Mouse (Mus musculus): ENCODE measurements around the gene P2ry2.

P2ry2 gene

DNA sequence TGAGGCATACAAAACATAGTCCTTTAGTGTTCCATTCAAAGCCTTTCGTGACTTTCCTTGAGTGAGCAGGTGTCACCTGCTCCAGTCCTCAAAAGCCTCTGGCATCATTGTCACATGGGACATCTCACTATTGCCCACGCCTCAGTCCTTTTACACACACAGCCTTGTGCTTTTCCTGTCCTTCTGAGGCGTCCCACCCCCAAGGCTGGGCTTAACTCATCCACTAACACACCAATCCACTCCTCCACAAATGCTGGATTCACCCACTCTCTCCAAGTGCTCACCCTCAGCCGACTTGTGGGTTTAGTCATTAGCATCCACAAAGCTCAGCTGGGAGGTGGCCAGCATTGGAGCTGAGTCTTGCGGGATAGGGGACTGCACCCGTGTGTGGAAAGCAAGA, 4.8 kb upstream of the P2ry2 start:
- DNase-seq: no peak

DNA sequence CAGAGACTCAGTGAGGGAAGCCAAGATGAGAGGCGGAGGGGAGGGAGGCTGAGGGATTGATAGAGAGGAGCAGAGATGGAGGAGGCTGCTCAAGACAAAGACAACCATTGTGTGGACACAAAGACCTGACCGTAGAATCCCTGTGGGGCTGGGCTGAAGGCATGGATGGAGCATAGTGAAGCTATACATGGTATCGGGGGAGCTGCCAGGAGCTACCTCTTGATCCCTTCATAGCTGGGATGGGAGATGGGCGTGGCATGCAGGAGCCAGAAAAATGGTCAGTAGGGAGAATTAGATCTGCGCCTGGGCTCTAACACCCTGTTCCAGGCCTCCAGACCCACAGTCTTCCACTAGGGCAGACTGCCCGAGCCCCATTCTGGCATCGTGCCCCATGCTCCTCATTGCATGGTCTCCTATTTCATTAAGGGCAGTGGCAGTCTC, 4.4 kb upstream of the P2ry2 start:
- DNase-seq: no peak

DNA sequence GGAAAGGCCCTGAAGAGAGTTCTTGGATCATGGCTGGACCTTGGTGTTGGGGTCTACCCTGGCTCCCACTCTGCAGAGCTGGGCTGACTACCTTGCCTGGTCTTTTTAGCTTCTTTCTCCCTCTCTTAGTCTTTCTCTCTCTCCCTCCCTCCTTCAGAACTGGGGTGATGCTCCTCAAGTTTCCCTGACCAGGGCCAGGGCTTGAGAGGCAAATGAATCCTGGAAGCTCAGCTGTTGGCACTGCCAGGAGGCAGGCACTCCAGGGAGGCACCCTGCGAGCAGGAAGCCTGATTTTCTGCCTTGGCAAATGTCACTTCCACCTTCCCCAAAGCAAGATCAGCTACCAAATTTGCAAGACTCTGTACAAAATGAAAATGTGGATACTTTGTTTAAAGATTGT, 2.3 kb upstream of the P2ry2 start:
- no peak for DNase-seq

DNA sequence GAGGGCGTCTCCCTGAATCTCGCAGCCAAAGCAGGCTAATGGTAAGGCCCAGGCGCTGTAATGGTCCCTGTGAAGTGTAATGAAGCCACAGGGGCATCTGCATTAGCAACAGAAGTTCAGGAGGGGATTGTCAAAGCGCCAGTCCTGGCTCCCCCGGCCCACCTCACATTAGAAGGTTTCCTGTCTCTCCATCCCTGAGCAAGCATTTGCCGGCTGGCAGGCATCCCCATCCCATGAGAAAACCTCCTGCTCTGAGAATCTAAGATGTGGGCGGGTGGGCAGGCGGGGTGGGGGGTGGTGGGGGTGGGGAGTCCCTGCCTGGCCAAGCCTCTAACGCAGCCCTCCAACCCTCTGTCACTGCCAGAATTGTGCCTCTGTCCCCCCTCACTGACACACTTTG, 1.4 kb upstream of the P2ry2 start:
- no peak for DNase-seq

DNA sequence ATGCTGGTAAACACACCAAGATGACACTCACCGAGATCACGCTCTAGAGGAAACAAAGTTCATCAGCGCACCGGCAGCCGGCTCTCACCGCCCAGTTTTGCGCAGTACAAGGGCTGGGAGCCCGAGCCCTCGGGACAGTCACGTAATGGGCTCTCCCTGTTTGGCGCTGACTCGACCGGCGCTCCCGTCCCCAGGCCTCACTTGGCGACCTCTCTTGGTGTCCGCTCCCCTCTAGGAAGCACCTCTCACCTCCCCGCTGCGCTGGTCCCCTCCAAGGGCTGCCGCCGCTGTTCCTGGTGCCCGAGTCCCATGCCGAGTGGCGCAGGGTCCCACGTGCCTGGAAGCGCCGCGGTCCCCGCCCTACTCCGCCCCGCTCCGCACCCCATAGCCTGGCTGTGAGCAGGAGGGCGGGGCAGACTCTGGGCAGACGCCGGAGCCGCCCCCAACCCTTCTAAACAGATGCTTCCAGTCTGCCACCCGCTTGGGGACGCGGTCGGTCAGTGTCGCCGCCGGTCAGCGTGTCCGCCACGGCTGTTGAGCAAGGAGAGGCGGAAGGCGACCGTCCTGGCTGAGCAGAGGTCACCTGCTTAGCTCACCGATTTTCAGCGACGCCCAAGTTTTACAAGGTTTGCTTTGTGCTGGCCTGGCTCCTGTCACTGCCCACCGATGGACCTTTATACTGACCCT, 842 bp downstream of the P2ry2 start:
- DNase-seq: peak; percentile 82

DNA sequence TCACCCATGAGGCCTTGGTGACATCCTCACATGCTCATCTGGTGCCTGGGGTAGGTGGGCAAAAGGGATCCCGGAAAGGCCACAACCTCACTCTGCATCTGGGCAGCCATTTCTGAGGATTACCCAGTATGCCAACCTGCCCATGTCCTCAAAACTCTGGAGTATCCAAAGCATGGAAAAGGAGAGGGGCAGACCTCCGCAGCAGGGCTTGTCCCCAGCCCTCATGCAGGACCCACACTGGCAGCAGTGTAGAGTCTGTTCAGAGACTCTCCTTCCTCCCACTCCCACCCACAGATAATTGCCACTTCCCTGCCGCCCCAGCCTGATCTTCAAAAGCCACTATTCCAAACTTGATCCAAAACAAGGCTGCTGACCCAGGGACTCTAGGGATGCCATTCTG, 1.9 kb downstream of the P2ry2 start:
- no peak for DNase-seq

DNA sequence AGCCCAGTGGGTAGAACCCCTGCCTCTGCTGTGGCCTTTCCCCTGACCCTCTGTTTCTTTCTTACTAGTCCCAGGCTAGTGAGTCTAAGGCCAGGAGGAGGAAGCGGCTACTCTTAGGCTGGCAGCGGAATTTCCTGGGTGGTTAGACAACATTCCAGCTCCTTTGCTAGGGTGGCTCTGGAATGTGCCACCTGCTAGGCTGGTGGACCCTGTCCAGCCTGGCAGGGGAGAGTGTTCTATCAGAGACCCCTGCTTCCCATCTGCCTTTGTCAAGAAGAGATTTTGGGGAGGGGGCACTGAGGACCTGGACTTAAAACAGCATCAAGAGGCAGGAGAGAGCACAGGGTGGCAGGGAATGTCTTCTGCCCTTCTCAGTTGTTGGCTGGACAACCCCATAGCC, 6.5 kb downstream of the P2ry2 start:
- DNase-seq: peak; percentile 67

DNA sequence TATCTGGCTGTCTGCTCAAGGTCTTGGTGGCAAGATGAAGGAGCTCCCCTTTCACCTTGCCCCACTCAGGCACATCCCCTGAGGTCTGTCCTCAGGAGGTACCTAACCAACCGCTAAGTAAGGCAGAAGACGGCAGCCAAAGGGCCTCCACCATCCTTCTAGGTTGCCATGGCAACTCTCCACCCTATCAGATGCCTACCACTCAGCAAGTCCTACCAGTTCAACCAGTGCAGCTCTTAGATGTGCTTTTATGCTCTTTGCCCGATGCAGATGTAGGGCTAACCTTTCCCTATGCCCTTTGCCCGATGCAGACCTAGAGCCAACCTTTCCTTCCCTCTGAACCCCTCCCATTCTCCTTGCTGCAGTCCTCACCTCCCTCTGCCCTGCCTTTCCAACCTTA, 7.5 kb downstream of the P2ry2 start:
- DNase-seq: no peak

DNA sequence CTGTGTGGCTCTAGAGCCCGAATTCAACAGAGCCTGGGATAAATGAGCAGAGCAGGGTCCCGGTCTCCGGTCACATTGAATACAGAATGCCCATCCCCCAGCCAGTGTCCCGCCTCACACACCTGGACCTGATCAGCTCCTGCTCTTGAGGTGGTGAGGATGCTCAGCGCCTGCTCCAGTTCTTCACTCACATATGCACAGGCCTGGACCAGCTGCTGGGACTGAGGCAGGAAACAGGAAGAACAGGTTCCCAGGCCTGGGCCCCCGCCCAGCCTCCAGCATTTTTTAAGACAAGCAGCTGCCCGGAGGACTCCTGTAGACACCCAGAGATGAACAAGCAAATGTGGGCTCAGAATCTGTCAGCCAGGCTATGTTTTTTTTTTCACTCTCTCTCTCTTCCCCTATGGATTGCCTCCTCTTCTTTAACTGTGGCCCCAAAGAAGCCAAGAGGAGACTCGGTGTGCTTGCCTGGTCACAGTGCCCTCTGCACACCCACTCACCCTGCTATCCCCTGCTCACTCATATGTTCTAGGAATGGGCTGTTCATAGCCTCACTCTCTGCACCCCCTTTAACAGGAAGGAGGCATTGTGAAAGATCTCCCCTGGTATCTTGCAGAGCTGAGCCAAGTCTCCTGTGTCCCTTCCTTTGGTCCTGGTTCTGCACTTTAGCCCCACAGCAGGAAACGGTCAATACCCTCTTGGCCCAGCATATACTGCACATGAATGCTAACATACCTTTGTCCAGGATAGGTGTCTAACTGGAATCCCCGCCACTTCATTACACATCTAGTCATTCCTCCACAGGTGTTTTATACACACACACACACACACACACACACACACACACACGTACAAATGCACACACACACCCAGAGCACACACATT, 9.0 kb downstream of the P2ry2 start:
- DNase-seq: no peak

DNA sequence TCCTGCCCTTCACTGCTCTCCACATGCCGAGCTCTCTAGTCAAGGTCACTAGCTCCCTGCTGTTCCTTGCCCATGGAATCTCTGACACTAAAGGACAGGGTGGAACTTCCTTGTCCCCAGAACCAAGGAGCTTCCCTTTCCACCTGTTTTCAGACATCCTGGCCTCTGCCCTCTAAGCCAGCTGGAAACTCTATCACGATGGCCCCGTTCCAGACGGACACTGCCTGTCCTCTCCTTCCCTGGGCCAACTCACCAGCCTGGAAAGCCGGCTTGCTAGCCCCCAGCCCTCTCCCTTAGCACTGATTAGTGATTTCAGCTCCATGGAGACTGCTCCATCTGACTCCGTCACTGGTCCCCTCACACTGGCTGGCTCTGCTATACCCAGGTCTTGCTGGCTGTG, 10.4 kb downstream of the P2ry2 start:
- no peak for DNase-seq

DNA sequence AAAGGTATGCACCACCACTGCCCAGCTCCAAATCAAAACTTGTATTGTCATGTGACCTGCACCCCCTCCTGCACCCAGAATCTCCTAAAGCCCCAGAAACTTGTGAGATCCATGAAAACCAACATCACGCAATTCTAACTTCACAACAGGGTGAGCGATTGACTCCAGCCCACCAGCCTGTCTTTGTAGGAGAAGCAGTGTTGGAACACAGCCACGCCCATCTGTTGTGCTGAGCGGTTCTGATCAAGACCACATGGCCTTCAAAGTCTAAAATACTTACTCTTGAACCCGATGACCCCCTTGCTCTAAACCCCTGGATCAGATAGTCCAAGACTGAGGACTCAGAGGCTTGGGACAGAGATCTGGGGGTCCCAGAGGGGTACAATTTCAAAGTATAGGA, 13.0 kb downstream of the P2ry2 start:
- DNase-seq: no peak

DNA sequence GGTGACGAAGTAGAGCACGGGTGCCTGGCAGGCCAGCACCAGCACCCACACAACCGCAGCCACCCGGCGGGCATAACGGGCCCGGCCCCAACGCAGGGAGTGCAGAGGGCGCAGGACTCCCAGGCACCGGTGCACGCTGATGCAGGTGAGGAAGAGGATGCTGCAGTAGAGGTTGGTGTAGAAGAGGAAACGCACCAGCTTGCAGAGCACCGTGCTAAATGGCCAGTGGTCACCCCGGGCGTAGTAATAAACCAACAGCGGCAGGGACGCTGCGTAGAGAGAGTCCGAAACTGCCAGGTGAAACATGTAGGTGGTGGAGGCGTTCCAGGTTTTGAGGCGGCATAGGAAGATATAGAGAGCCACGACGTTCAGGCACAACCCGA, 14.1 kb downstream of the P2ry2 start:
- no peak for DNase-seq

DNA sequence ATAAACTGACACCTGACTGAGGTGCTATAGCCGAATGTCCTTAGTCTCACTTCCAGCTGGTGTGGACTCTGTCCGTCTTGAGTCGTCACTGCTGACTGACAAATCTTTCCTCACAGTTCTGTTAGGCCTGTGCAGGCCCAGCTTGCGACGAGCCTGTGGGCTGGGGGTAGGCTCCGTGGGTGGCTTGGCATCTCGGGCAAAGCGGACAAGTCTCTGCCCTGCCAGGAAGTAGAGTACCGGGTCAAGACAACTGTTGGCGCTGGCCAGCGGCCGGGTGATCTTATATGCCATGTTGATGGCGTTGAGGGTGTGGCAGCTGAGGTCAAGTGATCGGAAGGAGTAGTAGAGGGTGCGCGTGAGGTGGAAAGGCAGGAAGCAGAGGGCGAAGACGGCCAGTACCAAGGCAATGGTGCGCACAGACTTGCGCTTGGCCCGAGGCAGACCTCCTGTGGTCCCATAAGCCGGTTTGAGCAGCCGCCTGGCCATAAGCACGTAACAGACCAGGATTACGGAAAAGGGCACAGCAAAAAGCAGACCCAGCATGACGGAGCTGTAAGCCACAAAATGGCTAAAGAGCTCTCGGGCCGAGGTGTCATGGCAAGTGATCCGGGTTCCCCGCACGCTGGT, 14.6 kb downstream of the P2ry2 start:
- no peak for DNase-seq

DNA sequence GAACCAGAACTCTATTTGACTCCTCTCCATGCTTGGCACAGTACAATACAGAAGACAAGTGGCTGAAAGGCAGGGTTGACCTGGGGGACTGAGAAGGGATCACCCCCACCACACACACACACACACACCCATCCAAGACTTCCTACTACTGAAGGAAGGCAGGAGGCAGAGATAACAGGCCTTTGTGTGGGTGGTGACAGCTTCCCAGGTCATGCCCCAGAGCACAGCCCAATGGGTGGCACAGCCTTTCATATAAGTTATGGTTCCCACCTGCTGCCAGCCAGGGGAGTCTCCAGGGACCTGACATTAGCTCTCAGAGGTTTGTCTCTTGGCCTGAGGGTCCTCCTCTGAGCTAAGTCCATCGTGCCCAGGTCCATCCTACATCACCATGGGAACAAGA, 15.5 kb downstream of the P2ry2 start:
- no peak for DNase-seq

DNA sequence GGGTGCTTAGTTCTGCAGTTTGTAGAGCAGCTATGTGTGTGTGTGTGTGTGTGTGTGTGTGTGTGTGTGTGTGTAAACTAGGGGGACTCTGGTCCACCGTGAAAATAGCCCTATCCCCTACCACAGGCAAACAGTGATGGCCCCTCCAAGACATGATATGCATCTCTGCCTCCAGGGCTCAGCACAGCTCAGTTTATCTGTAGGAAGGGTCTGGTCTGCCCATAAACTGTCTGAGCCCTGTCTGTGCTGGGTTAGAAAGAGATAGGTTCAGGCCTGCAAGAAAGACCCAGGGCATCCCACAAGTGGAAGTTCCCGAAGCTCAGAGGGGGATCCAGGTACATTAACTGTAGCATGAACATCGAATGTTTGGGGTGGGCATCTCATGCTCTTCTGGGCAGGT, 16.7 kb downstream of the P2ry2 start:
- no peak for DNase-seq

DNA sequence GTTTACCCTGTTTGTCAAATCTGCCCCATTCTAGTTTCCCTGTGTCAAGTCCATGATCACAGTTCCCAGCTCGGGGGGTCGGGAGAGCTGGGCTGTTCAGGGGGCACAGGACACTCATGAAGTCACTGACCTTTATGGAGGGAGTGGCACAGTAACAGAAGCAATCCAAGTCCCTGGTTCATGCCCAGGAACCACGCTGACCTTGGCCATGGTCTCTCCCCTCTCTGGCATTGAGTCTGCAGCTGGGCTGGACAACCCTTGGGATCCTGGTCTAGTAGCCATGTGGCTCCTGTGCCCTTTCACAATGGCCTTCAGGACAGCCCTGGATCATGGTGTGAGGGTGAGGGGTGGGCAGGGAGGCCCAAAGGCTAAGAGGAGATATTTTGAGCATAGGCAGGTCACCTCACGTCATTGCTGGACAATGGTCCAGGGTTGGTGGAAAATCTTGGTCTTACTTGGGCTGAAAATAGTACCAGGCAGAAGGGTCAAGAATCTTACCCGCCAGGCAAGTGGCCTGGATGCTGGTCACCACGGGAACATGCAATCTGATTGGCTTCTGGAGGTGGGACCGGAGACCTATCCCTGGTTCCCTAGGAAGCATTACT, 17.3 kb downstream of the P2ry2 start:
- DNase-seq: no peak

DNA sequence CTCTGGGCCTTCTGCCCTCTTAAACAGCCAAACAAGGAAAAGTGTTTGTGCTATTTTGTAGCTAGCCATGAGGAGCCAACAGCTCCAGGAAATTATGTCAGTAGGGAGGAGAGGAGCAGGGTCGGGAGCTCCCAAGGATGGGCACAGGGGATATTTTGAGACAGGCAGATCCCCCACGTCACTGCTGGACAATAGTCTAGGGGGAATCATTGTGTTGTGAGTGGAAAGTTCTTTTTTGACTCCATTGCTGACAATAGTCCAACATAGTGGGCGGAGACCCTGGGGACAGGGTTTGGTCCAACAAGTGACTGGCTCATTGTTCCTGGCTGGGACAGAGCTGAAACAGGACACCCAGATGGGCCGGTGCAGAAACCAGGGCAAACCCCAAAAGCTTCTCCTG, 19.5 kb downstream of the P2ry2 start:
- no peak for DNase-seq

DNA sequence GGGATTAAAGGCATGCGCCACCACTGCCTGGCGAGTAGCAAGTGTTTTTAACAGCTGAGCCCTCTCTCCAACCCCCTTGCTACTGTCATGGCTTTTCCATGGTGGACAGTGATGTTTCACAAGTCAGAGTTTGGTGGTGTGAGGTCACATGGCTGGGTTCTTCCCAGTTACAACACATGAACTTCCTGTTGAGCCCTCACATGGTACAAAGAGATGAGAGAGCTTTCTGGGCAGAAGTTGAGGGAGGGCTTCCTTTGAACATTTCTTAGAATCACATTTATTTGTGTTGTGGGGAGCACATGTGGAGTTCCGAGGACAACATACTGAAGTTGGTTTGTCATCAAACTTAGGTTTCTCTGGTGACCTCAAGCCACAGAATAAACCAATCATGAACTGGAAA, 20.7 kb downstream of the P2ry2 start:
- DNase-seq: no peak

DNA sequence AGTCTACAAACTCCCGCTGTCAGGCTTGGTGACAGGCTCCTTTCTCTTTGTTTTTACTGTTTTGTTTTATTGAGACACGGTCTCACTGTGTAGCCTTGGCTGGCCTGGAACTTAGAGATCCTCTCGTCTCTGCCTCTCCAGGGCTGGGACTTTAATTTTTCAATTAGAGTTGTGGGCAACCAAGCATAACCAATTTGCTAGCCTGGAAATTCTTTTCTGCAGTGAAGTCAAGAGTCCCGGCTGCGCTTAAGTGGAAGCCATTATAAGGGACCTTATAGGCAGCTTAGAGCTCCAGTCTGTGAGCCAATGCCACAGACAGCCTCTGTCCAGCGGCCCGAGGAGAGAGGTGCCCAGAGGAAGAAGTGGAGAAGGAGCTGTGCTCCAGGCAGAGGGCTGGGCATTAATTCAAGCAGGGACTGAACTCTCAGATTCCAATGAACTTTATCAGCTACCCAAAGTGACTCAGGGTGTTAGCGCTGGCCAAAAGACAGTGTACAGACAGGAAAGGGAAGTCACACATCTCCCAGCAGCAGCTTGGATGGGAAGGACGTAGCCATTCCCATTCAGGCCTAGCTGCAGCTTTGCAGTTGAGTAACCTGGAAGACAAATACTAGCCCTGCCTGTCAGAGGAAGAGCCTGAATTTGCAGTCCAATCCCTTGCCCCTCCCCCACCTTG, 21.9 kb downstream of the P2ry2 start:
- peak; percentile 49 for DNase-seq

DNA sequence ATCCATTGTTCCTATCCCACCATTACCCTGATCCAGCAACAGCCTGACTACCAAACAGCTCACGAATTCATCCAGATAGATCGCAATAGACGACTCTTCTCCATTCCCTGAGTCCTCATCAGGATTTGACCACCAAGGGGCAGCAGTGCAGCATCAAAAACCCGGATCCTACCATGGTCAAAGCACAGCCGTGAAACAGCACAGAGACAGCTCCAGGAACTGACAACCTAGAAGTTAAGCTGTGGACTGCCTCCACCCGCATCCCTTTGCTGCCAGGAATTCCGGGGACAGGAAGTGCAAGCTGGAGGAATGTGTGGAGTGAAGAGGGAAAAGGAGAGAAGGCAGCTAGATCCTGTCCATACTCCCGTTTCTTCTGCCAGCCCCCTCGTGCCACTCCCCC, 24.6 kb downstream of the P2ry2 start:
- peak; percentile 77 for DNase-seq

DNA sequence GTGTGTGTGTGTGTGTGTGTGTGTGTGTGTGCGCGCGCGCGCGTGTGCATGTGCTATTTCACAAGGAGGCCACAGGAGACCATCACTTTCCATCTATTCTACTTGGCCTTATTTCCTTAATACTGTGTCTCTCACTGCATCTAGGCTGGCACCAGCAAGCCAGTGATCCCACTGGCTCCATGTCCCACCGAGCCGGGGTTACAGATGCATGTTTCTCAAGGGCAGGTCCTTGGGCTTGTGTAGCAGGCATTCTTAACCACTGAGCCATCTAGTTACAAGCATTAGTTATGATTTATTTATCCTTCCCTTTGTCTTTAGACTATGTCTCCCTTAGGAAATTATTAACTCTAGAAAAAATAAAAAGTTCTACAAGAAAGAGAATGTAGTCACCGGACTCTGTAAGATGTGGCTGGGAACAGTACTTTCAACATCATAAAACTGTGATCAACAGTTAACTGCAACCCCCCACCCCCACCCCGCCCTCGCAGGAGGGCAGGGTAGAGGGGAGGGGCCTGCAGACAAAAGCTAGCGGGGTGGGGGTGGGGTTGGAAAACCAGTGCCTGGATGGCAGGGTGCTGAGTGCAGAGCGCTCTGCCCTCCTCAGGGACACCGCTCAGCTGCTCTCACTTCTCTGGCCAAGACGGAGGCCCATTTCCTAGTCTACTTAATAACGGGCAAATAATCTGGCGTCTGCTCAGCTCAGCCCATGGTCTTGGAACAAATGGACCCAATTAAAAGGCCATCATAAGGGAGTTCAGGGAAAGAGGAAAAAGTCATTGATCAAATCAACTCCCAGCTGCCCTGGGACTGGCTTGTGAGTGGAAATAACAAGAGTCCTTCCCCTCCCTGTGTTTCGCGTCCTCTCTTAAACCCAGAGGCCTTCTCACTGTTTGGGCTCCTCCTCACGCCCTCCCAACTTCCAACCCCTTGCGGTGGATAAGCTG, 27.9 kb downstream of the P2ry2 start:
- peak; percentile 36 for DNase-seq

DNA sequence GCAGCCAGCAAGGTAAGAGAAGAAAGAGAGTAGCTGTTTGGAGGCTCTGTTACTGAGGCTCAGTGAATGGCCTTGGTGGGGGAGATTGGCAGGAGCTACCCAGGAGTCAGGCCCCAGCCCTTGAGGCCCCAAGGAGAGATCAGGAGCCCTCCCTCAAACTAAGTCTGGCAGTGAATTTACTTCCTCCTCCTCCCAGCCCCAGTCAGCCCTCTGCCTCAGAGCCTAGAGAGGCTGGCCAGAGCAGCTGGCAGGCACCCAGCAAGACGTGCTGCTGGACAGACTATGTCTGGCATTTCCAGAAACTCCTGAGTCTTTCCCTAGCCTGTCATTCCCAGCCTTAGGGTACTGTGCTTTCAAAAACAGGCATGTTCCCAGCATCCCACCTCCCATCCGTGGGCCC, 33.5 kb downstream of the P2ry2 start:
- peak; percentile 30 for DNase-seq

All from kidney, adult 11 months (tissue).